Mouse (Mus musculus): ENCODE results near the gene Higd2a.

GRCm38 (mm10) chr13:54559656-54560055 is 30.4 kb upstream of the Higd2a start:
- TF ChIP-seq CTCF (IDR thresholded peaks at IDR 0.05; ENCODE audit: borderline replicate concordance, control insufficient read depth, extremely low read depth, insufficient read depth, low read length, poor library complexity) (no peak), POLR2A (IDR thresholded peaks at IDR 0.05; ENCODE audit: control insufficient read depth, extremely low read depth, insufficient read depth, low read length, poor library complexity) (no peak)
